Mouse (Mus musculus): ENCODE measurements around the gene She. TPM values are rescaled to one million over a fixed set of nuclear protein-coding genes. Genes with fewer than 3 reads are reported as not detected.

The She gene
- polyA plus RNA-seq, 1 experiment from 2014 or later = 0.91 TPM

GRCm38 (mm10) chr3:89892517-89893106, 61.4 kb downstream of the She start:
- Histone ChIP-seq H3K4me3 (ENCODE audit: low read depth, low read length) (no peak overlapping the region), H3K27me3 (ENCODE audit: control insufficient read depth, insufficient read depth, low read length) (no peaks in the 10 kb centered on the region), H3K27ac (ENCODE audit: low read depth, low read length) (no peak overlapping the region), H3K9ac (replicated peaks; ENCODE audit: low read depth, low read length) (no peak overlapping the region), H3K4me1 (ENCODE audit: control insufficient read depth, insufficient read depth, low read length) (no peaks in the 10 kb centered on the region), H3K4me2 (ENCODE audit: low read depth, low read length) (no peak overlapping the region), H3K9me3 (ENCODE audit: control insufficient read depth, low read length) (no peaks in the 10 kb centered on the region), H3K36me3 (ENCODE audit: control insufficient read depth, insufficient read depth, low read length) (no peaks in the 10 kb centered on the region)
- 85% methylated on average over 5 of the region's 5 CpGs for WGBS
- no peak for ATAC-seq (ENCODE audit: low read depth)

- Histone ChIP-seq H3K4me3 (ENCODE audit: low read depth, low read length) (no peak overlapping the region), H3K4me1 (ENCODE audit: control insufficient read depth, insufficient read depth, low read length) (no peaks in the 10 kb centered on the region), H3K4me2 (ENCODE audit: low read depth, low read length) (no peak overlapping the region), H3K27ac (ENCODE audit: low read depth, low read length) (no peak overlapping the region), H3K36me3 (ENCODE audit: control insufficient read depth, insufficient read depth, low read length) (no peaks in the 10 kb centered on the region), H3K9ac (replicated peaks; ENCODE audit: low read depth, low read length) (no peak overlapping the region), H3K27me3 (ENCODE audit: control insufficient read depth, insufficient read depth, low read length) (no peaks in the 10 kb centered on the region), H3K9me3 (ENCODE audit: control insufficient read depth, low read length) (no peaks in the 10 kb centered on the region)
- ATAC-seq (ENCODE audit: low read depth) = no peak
- WGBS = 3% methylated on average over 5 of the region's 5 CpGs
Measured at GRCm38 (mm10) chr3:89896571-89896970, 65.4 kb downstream of the She start.

GRCm38 (mm10) chr3:89897204-89897796, 66.1 kb downstream of the She start:
- H3K27ac ChIP-seq (ENCODE audit: low read depth, low read length) = no peak overlapping the region
- H3K9ac ChIP-seq (replicated peaks; ENCODE audit: low read depth, low read length) = no peak overlapping the region
- H3K4me3 ChIP-seq (ENCODE audit: low read depth, low read length) = no peak overlapping the region
- no peaks in the 10 kb centered on the region for H3K36me3 ChIP-seq (ENCODE audit: control insufficient read depth, insufficient read depth, low read length)
- H3K4me1 ChIP-seq (ENCODE audit: control insufficient read depth, insufficient read depth, low read length) = no peaks in the 10 kb centered on the region
- no peaks in the 10 kb centered on the region for H3K27me3 ChIP-seq (ENCODE audit: control insufficient read depth, insufficient read depth, low read length)
- no peaks in the 10 kb centered on the region for H3K9me3 ChIP-seq (ENCODE audit: control insufficient read depth, low read length)
- ATAC-seq (ENCODE audit: low read depth) = no peak
- 53% methylated on average over 8 of the region's 8 CpGs for WGBS
- H3K4me2 ChIP-seq (ENCODE audit: low read depth, low read length) = no peak overlapping the region

- Histone ChIP-seq H3K27me3 (ENCODE audit: control insufficient read depth, insufficient read depth, low read length) (no peaks in the 10 kb centered on the region), H3K4me3 (ENCODE audit: low read depth, low read length) (no peak overlapping the region), H3K9me3 (ENCODE audit: control insufficient read depth, low read length) (no peaks in the 10 kb centered on the region), H3K36me3 (ENCODE audit: control insufficient read depth, insufficient read depth, low read length) (no peaks in the 10 kb centered on the region), H3K9ac (replicated peaks; ENCODE audit: low read depth, low read length) (no peak overlapping the region), H3K4me2 (ENCODE audit: low read depth, low read length) (no peak overlapping the region), H3K27ac (ENCODE audit: low read depth, low read length) (no peak overlapping the region), H3K4me1 (ENCODE audit: control insufficient read depth, insufficient read depth, low read length) (no peaks in the 10 kb centered on the region)
- 78% methylated on average over 10 of the region's 10 CpGs for WGBS
- no peak for ATAC-seq (ENCODE audit: low read depth)
Measured at GRCm38 (mm10) chr3:89898011-89898410, 66.8 kb downstream of the She start.

GRCm38 (mm10) chr3:89898870-89899510, 67.8 kb downstream of the She start:
- Histone ChIP-seq H3K4me2 (ENCODE audit: low read depth, low read length) (no peak overlapping the region), H3K36me3 (ENCODE audit: control insufficient read depth, insufficient read depth, low read length) (no peaks in the 10 kb centered on the region), H3K9me3 (ENCODE audit: control insufficient read depth, low read length) (no peaks in the 10 kb centered on the region), H3K9ac (replicated peaks; ENCODE audit: low read depth, low read length) (no peak overlapping the region), H3K4me3 (ENCODE audit: low read depth, low read length) (no peak overlapping the region), H3K27ac (ENCODE audit: low read depth, low read length) (no peak overlapping the region), H3K27me3 (ENCODE audit: control insufficient read depth, insufficient read depth, low read length) (no peaks in the 10 kb centered on the region), H3K4me1 (ENCODE audit: control insufficient read depth, insufficient read depth, low read length) (no peaks in the 10 kb centered on the region)
- no peak for ATAC-seq (ENCODE audit: low read depth)
- 69% methylated on average over 5 of the region's 5 CpGs for WGBS

GRCm38 (mm10) chr3:89899511-89899908, 68.3 kb downstream of the She start:
- Histone ChIP-seq H3K36me3 (ENCODE audit: control insufficient read depth, insufficient read depth, low read length) (no peaks in the 10 kb centered on the region), H3K4me2 (ENCODE audit: low read depth, low read length) (no peak overlapping the region), H3K4me3 (ENCODE audit: low read depth, low read length) (no peak overlapping the region), H3K9me3 (ENCODE audit: control insufficient read depth, low read length) (no peaks in the 10 kb centered on the region), H3K9ac (replicated peaks; ENCODE audit: low read depth, low read length) (no peak overlapping the region), H3K27ac (ENCODE audit: low read depth, low read length) (no peak overlapping the region), H3K4me1 (ENCODE audit: control insufficient read depth, insufficient read depth, low read length) (no peaks in the 10 kb centered on the region), H3K27me3 (ENCODE audit: control insufficient read depth, insufficient read depth, low read length) (no peaks in the 10 kb centered on the region)
- no peak for ATAC-seq (ENCODE audit: low read depth)
- WGBS = 68% methylated on average over 8 of the region's 8 CpGs

- Histone ChIP-seq H3K4me3 (ENCODE audit: low read depth, low read length) (no peak overlapping the region), H3K27me3 (ENCODE audit: control insufficient read depth, insufficient read depth, low read length) (peaks cover 3% of the 10 kb centered on the region; the same call in 1 of the 2 replicates), H3K9ac (replicated peaks; ENCODE audit: low read depth, low read length) (no peak overlapping the region), H3K36me3 (ENCODE audit: control insufficient read depth, insufficient read depth, low read length) (no peaks in the 10 kb centered on the region), H3K4me2 (ENCODE audit: low read depth, low read length) (no peak overlapping the region), H3K27ac (ENCODE audit: low read depth, low read length) (no peak overlapping the region), H3K9me3 (ENCODE audit: control insufficient read depth, low read length) (no peaks in the 10 kb centered on the region), H3K4me1 (ENCODE audit: control insufficient read depth, insufficient read depth, low read length) (peaks cover 3% of the 10 kb centered on the region; the same call in 1 of the 2 replicates)
- ATAC-seq (ENCODE audit: low read depth) = no peak
- 84% methylated on average over 3 of the region's 3 CpGs for WGBS
Measured at GRCm38 (mm10) chr3:89907846-89908245, 76.7 kb downstream of the She start.

Other genes with a start within 250 kb of the She start
- 32.0 and 32.7 TPM in 2 replicates for gene Adar, start 116.3 kb upstream of the She start, polyA plus RNA-seq (2014; fragmentation: Nextera tagmentation; extraction: Ambion mirVana)
- gene Chrnb2, start 66.7 kb upstream of the She start, polyA plus RNA-seq (2014; fragmentation: Nextera tagmentation; extraction: Ambion mirVana) = 24.5 and 29.9 TPM in 2 replicates
- gene Ube2q1, start 57.8 kb upstream of the She start, polyA plus RNA-seq (2014; fragmentation: Nextera tagmentation; extraction: Ambion mirVana) = 19.6 and 22.2 TPM in 2 replicates
- 0.36 and 0.50 TPM in 2 replicates for gene Il6ra, start 81.8 kb downstream of the She start, polyA plus RNA-seq (2014; fragmentation: Nextera tagmentation; extraction: Ambion mirVana)
- 14.8 and 18.0 TPM in 2 replicates for gene Atp8b2, start 132.1 kb downstream of the She start, polyA plus RNA-seq (2014; fragmentation: Nextera tagmentation; extraction: Ambion mirVana)
- 97.2 and 110 TPM in 2 replicates for gene Hax1, start 167.4 kb downstream of the She start, polyA plus RNA-seq (2014; fragmentation: Nextera tagmentation; extraction: Ambion mirVana)
- gene 4933434E20Rik, start 220.3 kb downstream of the She start, polyA plus RNA-seq (2014; fragmentation: Nextera tagmentation; extraction: Ambion mirVana) = 219 and 232 TPM in 2 replicates
- 163 and 171 TPM in 2 replicates for gene Ubap2l, start 221.3 kb downstream of the She start, polyA plus RNA-seq (2014; fragmentation: Nextera tagmentation; extraction: Ambion mirVana)
- 281 and 342 TPM in 2 replicates for gene Tpm3, start 241.3 kb downstream of the She start, polyA plus RNA-seq (2014; fragmentation: Nextera tagmentation; extraction: Ambion mirVana)